Mouse (Mus musculus) hindbrain, embryonic 16.5 days (tissue): ENCODE data around the gene Syndig1l. TPM values are rescaled to one million over a fixed set of nuclear protein-coding genes. Genes with fewer than 3 reads are reported as not detected.

Experiments
- ATAC-seq: fragments of 200-750 bp; cut with Nextera tagmentation; 2 replicates; pipeline ENCODE4 v1.8.0; 2017; ENCODE audit warnings: moderate TSS enrichment, moderate library complexity
- H3K27ac ChIP-seq: fragments of 300-500 bp; sonication (generic); 2 replicates; pipeline ENCODE4 v1.5.1; 2014; ENCODE audit warnings: low read depth, mild to moderate bottlenecking, control low read depth, low read length, moderate library complexity
- H3K27me3 ChIP-seq: fragments of 300-500 bp; sonication (generic); replicated peaks from 2 replicates; pipeline ENCODE4 v1.6.1; 2014; ENCODE audit warnings: low read length; ENCODE audit not compliant: control insufficient read depth, insufficient read depth
- H3K36me3 ChIP-seq: fragments of 300-500 bp; sonication (generic); 2 replicates; pipeline ENCODE4 v1.6.1; 2014; ENCODE audit warnings: mild to moderate bottlenecking, low read length, moderate library complexity, mixed read lengths; ENCODE audit not compliant: control insufficient read depth, insufficient read depth
- H3K4me1 ChIP-seq: fragments of 300-500 bp; sonication (generic); 2 replicates; pipeline ENCODE4 v1.6.1; 2014; ENCODE audit warnings: low read depth, low read length; ENCODE audit not compliant: control insufficient read depth, insufficient read depth
- H3K4me2 ChIP-seq: fragments of 300-500 bp; sonication (generic); 2 replicates; pipeline ENCODE4 v1.6.1; 2014; ENCODE audit warnings: mild to moderate bottlenecking, low read length, control low read depth, moderate library complexity
- H3K4me3 ChIP-seq: fragments of 300-500 bp; sonication (generic); 2 replicates; pipeline ENCODE4 v1.5.1; 2014; ENCODE audit warnings: mild to moderate bottlenecking, low read length, control low read depth, moderate library complexity
- H3K9ac ChIP-seq: fragments of 300-500 bp; sonication (generic); 2 replicates; pipeline ENCODE4 v1.6.1; 2014; ENCODE audit warnings: low read depth, mild to moderate bottlenecking, control low read depth, low read length, moderate library complexity
- H3K9me3 ChIP-seq: fragments of 300-500 bp; sonication (generic); 2 replicates; pipeline ENCODE4 v1.6.1; 2014; ENCODE audit warnings: mild to moderate bottlenecking, low read length, moderate library complexity; ENCODE audit not compliant: control insufficient read depth
- WGBS: fragments of 180-500 bp; shearing (Covaris S2); extraction: QIAGEN DNeasy Blood & Tissue Kit; methylation state at CpG from one replicate; pipeline ENCODE4 v1.1.7; 2014; 5-methylcytosine and 5-hydroxymethylcytosine counted together
- polyA plus RNA-seq: library from polyadenylated mRNA; unstranded; fragments of >200 nt; fragmentation: Nextera tagmentation; extraction: Ambion mirVana; gene quantifications from 2 replicates; pipeline ENCODE4 v1.2.1, GENCODE M21; 2015

Syndig1l gene
- polyA plus RNA-seq, 1 experiment from 2014 or later: 13.3 TPM

DNA sequence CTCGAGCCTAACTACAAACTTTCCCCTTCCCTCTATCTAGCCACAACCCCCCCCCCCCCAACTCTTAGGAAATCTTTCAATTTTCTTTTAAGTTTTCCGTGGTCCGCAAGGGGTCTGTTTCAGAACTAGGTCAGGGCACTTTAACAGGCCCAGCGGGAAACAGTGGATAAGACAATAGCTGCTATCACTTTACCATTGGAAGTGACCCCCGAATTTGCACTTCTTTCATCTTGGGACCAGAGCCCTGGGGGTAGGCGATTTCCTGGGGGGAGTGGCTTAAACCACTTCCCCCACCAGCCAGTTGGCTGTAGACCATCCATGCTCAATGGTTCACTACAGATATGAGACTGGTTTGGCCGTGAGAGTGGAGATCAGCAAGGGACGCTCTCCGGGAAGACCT lies 58.0 kb downstream of the Syndig1l start, which contains the start of gene Vrtn:
Gene Vrtn (plus strand): TSS at position 366 of the 400 bp plus-strand sequence.
- WGBS: 8% methylated on average over 9 of the region's 9 CpGs

DNA sequence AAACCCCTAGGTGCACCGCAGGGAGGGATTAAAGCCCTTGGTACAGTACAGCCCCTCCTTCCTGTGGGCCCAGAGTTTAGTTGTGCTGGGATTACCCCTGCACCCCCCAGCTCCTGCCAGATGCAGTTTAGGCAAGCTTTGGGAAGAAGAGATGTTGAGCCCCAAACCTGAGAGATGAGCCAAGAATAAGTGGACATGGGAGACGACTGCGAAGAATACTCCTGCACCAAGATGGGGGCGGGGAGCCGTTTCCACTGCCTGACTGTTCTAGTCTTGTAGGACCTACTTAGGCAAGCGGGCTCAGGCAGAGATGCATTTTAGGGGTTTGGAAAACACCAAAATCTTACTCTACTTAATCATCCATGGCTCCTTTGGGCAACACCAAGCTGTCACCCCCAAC lies 58.4 kb downstream of the Syndig1l start:
- peaks cover 45% of the 10 kb centered on the region for H3K27me3 ChIP-seq
- 2% methylated on average over 6 of the region's 6 CpGs for WGBS
- H3K4me2 ChIP-seq: no peak overlapping the region
- H3K4me1 ChIP-seq: no peaks in the 10 kb centered on the region
- H3K4me3 ChIP-seq: no peak overlapping the region
- no peaks in the 10 kb centered on the region for H3K9me3 ChIP-seq
- H3K9ac ChIP-seq: no peak overlapping the region
- no peak overlapping the region for H3K27ac ChIP-seq
- no peak for ATAC-seq
- H3K36me3 ChIP-seq: no peaks in the 10 kb centered on the region

More for the DNA sequence above, 58.0 kb downstream of the Syndig1l start, which contains the start of gene Vrtn:
- no peaks in the 10 kb centered on the region for H3K9me3 ChIP-seq
- H3K27me3 ChIP-seq: peaks cover 45% of the 10 kb centered on the region
- H3K4me2 ChIP-seq: no peak within 1 kb of the TSS
- no peaks in the 10 kb centered on the region for H3K4me1 ChIP-seq
- H3K36me3 ChIP-seq: no peaks in the 10 kb centered on the region
- no peak within 1 kb of the TSS for H3K4me3 ChIP-seq
- no peak within 1 kb of the TSS for H3K27ac ChIP-seq
- ATAC-seq: no peak
- no peak within 1 kb of the TSS for H3K9ac ChIP-seq

- Histone ChIP-seq H3K27ac (no peak overlapping the region), H3K4me1 (no peaks in the 10 kb centered on the region), H3K9me3 (no peaks in the 10 kb centered on the region), H3K4me2 (no peak overlapping the region), H3K9ac (no peak overlapping the region), H3K36me3 (no peaks in the 10 kb centered on the region), H3K27me3 (no peaks in the 10 kb centered on the region), H3K4me3 (no peak overlapping the region)
- ATAC-seq: no peak
- 74% methylated on average over 3 of the region's 3 CpGs for WGBS
Observed at GRCm38 (mm10) chr12:84631867-84632266, 66.8 kb downstream of the Syndig1l start.

Other genes starting within 250 kb of the Syndig1l start
- gene Aldh6a1, start 247.8 kb downstream of the Syndig1l start, polyA plus RNA-seq: 41.3 and 41.8 TPM in 2 replicates
- 31.9 and 32.4 TPM in 2 replicates for gene Lin52, start 247.4 kb downstream of the Syndig1l start, polyA plus RNA-seq
- 3.0 and 3.7 TPM in 2 replicates for gene Vsx2, start 129.1 kb downstream of the Syndig1l start, polyA plus RNA-seq
- 13.6 and 14.5 TPM in 2 replicates for gene Abcd4, start 81.4 kb downstream of the Syndig1l start, polyA plus RNA-seq
- gene Vrtn, start 57.8 kb downstream of the Syndig1l start, polyA plus RNA-seq: 0.11 TPM in 1 of 2 replicates, not detected in the other
- gene Npc2, start 74.3 kb upstream of the Syndig1l start, polyA plus RNA-seq: 57.6 and 59.6 TPM in 2 replicates
- gene Isca2, start 74.4 kb upstream of the Syndig1l start, polyA plus RNA-seq: 140 and 142 TPM in 2 replicates
- 0.20 and 0.31 TPM in 2 replicates for gene Ltbp2, start 177.7 kb upstream of the Syndig1l start, polyA plus RNA-seq